Mouse (Mus musculus): ENCODE measurements around the gene Serinc5. TPM values are rescaled to one million over a fixed set of nuclear protein-coding genes. Genes with fewer than 3 reads are reported as not detected.

Serinc5 gene
- polyA plus RNA-seq (2016; fragmentation: Nextera tagmentation; extraction: Ambion mirVana) = 14.7 and 15.4 TPM in 2 replicates

DNA sequence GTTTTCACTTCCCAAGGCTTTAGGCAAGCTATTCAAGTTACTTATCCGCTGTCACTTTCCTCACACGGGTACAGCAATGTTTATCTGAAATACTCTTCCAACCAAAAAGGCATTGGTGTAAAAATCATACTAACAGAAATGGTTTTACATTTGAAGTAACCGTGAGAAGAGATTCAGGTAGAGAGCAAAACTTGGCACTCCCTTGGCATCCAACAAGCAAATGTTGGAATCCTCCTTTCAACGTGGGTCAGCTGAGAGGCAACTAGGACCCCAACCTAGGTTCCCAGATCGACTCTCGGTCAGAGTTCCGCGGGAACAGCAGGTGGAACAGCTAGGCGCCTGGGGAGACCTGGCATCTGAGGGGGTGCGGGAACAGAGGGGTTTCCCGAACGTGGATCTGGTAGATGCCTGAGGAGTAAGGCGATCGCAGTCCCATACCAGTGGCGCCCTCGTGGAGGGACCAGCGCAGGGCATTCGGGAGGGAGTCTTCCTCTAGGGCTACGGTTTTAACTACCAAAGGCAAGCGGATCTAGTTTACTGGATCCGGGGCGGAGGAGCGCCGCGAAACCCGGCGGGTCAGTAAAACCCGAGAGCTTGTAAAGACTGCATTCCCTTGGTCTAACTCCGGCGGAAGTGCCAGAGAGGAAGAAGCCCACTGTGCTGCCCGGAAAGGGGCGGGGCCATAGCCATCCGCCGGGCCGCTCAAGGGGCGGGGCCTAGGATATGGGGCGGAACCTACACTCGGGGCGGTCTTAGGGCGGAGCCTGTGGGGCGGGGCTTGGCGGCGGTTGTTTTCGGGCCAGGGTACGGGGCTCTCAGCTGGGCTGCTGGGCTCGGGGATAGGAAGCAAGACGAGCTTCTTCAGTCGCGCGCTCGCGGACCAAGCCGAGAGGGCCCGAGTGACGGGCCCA, at the start of gene Serinc5:
Gene Serinc5 (plus strand): TSS at position 781 of the 911 bp plus-strand sequence.
- no peaks in the 10 kb centered on the region for H3K36me3 ChIP-seq
- H3K9me3 ChIP-seq = no peaks in the 10 kb centered on the region
- peak within 1 kb of the TSS; percentile 94 for H3K27ac ChIP-seq
- H3K4me1 ChIP-seq = peaks cover 15% of the 10 kb centered on the region
- DNase-seq (ENCODE audit: low spot score) = peak; percentile 99
- WGBS = 1% methylated on average over 55 of the region's 55 CpGs
- H3K4me3 ChIP-seq = peak within 1 kb of the TSS; percentile 76
- H3K27me3 ChIP-seq (ENCODE audit: insufficient read depth, poor library complexity, severe bottlenecking) = no peaks in the 10 kb centered on the region

GRCm38 (mm10) chr13:92576072-92576471, 34.8 kb upstream of the Serinc5 start, which contains the start of gene Spz1:
Gene Spz1 (minus strand): TSS chr13:92576172.
- no peak for DNase-seq (ENCODE audit: low spot score)
- H3K9me3 ChIP-seq = no peaks in the 10 kb centered on the region
- H3K27ac ChIP-seq = no peak within 1 kb of the TSS
- no peaks in the 10 kb centered on the region for H3K36me3 ChIP-seq
- no peak within 1 kb of the TSS for H3K4me3 ChIP-seq
- no peaks in the 10 kb centered on the region for H3K27me3 ChIP-seq (ENCODE audit: insufficient read depth, poor library complexity, severe bottlenecking)
- peaks cover 8% of the 10 kb centered on the region for H3K4me1 ChIP-seq

DNA sequence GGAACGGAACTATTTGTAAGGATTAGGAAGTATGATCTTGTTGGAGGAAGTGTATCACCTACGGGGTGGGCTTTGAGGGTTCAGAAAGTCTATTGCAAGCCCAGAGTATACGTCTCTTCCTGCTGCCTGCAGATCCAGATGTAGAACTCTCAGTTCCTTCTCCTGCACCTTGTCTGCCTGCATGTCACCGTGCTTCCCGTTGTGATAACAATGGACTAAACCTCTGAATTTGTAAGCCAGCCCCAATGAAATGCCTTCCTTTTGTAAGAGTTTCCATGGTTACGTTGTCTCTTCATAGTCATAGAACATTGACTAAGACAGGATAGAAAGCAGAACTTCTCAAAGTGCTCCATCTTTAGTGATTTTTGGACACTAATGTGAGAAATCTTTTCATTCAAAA, 34.2 kb upstream of the Serinc5 start:
- H3K4me1 ChIP-seq = peaks cover 6% of the 10 kb centered on the region
- peak; percentile 64 for DNase-seq (ENCODE audit: low spot score)
- no peaks in the 10 kb centered on the region for H3K9me3 ChIP-seq
- H3K27me3 ChIP-seq (ENCODE audit: insufficient read depth, poor library complexity, severe bottlenecking) = no peaks in the 10 kb centered on the region
- no peak overlapping the region for H3K27ac ChIP-seq
- 75% methylated on average over 6 of the region's 6 CpGs for WGBS
- H3K36me3 ChIP-seq = no peaks in the 10 kb centered on the region
- no peak overlapping the region for H3K4me3 ChIP-seq

DNA sequence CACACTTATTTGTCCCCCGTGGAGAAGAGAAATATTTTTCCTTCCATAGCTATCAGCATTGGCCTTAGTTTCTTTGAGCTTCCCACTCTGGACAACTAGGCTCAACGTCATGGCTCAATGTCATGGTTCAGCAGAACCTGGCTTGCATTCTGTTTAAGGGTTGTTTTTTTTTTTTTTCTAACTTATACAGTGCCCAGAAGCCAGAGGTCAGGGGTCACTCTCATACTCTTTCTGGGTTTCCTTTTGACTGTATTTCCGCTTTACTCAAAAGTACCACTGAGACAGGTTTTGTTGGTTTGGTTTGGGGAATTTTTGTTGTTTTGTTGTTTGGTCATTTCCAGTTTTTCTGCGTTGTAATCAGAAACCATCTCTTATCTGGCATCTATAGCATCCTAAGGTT, 32.7 kb upstream of the Serinc5 start:
- Histone ChIP-seq H3K27me3 (ENCODE audit: insufficient read depth, poor library complexity, severe bottlenecking) (no peaks in the 10 kb centered on the region), H3K27ac (no peak overlapping the region), H3K4me3 (no peak overlapping the region), H3K9me3 (no peaks in the 10 kb centered on the region), H3K4me1 (peaks cover 6% of the 10 kb centered on the region), H3K36me3 (no peaks in the 10 kb centered on the region)
- DNase-seq (ENCODE audit: low spot score) = no peak
- 76% methylated on average over 4 of the region's 4 CpGs for WGBS

DNA sequence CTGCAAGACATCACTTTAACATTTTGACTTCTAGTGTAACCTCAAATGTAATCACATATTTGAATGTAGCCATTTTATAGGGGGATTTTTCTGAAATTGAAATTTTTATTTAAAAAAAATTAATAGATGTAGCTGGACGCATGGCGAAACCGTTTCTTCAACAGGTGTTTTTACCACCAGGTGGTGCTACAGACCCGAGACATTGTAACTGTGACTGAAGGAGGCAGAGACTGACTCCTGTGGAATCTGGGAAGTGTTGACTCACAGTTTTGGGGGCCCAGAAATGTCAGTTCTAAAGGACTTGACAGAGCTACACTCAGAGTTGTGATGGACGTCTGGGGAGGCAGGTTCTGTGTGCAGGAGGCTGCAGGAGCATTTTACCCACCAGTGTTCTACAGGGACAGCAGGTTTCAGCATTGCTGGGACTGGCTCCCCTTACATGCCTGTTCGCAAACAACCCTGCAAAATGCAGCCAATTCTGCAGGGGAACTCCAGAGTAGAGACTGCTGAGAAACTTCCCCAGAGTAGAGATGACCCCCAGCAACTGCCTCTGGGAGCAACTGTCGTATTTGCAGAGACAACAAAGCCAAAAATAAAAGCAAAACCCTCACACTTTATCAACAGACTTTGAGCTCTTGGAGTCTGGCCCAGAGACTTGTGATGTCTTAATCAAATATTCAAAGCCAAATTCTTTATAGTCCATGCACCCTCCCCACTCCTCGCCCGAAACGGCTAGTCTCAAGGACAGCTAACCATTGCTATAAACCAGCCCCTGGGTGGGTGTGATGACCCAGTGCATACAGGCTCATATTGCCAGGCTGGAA, 30.5 kb upstream of the Serinc5 start:
- DNase-seq (ENCODE audit: low spot score) = peak; percentile 85
- Histone ChIP-seq H3K4me3 (no peak overlapping the region), H3K4me1 (peaks cover 6% of the 10 kb centered on the region), H3K36me3 (no peaks in the 10 kb centered on the region), H3K27ac (0 out of 2 replicates have a peak overlapping the region, but pooled peaks have one; percentile 24), H3K9me3 (no peaks in the 10 kb centered on the region), H3K27me3 (ENCODE audit: insufficient read depth, poor library complexity, severe bottlenecking) (no peaks in the 10 kb centered on the region)
- 41% methylated on average over 10 of the region's 10 CpGs for WGBS

DNA sequence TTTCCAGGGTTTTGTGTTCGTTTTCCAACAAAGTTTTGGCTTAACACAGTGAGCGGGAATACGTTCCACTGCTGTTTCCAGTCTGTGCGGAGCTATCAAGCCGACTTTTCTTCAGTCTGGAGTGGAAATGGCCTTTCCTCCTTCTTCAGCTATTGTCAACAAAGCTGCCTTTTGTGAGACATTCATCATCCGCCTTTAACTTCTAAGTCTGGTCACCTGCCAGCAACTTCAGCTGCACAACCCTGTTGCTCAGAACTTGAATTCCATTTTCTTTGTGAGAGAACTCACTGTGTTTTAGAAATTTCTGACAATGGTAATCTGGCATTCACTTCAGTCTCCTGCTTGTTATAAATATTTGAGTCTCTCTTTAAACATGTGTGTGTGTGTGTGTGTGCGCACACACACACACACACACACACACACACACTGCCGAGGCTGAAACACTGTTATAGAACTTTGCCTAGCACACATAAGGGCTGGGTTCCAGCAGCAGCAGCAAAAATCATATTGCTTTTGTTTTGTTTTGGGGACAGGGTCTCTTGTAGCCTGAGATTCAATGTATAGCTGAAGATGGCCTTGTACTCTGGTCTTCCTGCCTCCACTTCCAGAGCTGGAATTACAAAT, 26.7 kb upstream of the Serinc5 start:
- 70% methylated on average over 8 of the region's 8 CpGs for WGBS
- Histone ChIP-seq H3K27me3 (ENCODE audit: insufficient read depth, poor library complexity, severe bottlenecking) (no peaks in the 10 kb centered on the region), H3K4me1 (peaks cover 14% of the 10 kb centered on the region), H3K36me3 (no peaks in the 10 kb centered on the region), H3K4me3 (no peak overlapping the region), H3K9me3 (no peaks in the 10 kb centered on the region), H3K27ac (no peak overlapping the region)
- DNase-seq (ENCODE audit: low spot score) = peak; percentile 63

DNA sequence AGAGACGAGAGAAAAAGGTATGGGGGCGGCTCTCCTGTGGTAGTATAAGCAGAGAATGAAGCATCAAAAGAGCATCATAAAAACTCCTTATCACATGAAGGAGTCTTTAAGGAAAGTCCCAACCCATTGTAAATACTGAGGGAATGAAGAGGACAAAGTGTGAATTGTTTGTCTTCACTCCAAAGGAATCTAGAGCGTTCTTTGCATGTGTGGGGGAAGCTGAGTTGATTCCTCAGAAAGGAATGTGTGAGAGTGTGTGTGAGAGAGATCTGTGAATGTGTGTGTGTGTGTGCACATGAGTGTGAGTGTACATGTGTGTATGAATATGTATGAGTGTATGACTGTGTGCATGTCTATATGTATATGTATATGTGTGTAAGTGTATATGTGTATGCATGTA, 22.2 kb upstream of the Serinc5 start:
- peaks cover 23% of the 10 kb centered on the region for H3K4me1 ChIP-seq
- no peaks in the 10 kb centered on the region for H3K9me3 ChIP-seq
- H3K27me3 ChIP-seq (ENCODE audit: insufficient read depth, poor library complexity, severe bottlenecking) = no peaks in the 10 kb centered on the region
- 58% methylated on average over 3 of the region's 3 CpGs for WGBS
- DNase-seq (ENCODE audit: low spot score) = no peak
- H3K4me3 ChIP-seq = no peak overlapping the region
- H3K27ac ChIP-seq = no peak overlapping the region; the same call in 1 of the 2 replicates
- no peaks in the 10 kb centered on the region for H3K36me3 ChIP-seq

- Histone ChIP-seq H3K27me3 (ENCODE audit: insufficient read depth, poor library complexity, severe bottlenecking) (no peaks in the 10 kb centered on the region), H3K27ac (peak overlapping the region; percentile 49), H3K9me3 (no peaks in the 10 kb centered on the region), H3K36me3 (no peaks in the 10 kb centered on the region), H3K4me3 (no peak overlapping the region), H3K4me1 (peaks cover 29% of the 10 kb centered on the region)
- peak; percentile 73 for DNase-seq (ENCODE audit: low spot score)
Measured at GRCm38 (mm10) chr13:92589255-92589654, 21.6 kb upstream of the Serinc5 start.

DNA sequence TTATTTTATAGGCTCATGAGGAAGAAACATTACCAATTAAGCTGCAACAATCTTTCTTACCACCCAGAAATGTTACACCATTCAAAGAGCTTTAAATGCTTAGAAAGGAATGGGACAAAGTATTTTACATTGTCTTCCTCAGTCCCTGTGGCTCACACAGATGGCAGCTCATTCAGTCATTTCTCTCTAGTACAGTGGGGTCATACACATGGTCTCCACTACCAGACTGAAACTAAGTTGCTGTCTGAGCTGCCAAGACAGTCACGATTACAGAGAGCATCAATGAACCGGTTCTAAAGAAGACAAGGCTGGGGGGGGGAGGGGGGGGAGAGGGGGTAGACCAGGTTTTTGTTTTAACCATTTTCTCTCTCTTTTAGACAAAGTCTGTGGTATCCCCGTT, 19.7 kb upstream of the Serinc5 start:
- Histone ChIP-seq H3K27ac (0 out of 2 replicates have a peak overlapping the region, but pooled peaks have one; percentile 10), H3K4me3 (no peak overlapping the region), H3K36me3 (no peaks in the 10 kb centered on the region), H3K9me3 (no peaks in the 10 kb centered on the region), H3K27me3 (ENCODE audit: insufficient read depth, poor library complexity, severe bottlenecking) (no peaks in the 10 kb centered on the region), H3K4me1 (peaks cover 46% of the 10 kb centered on the region)
- no peak for DNase-seq (ENCODE audit: low spot score)
- WGBS = 71% methylated on average over 3 of the region's 3 CpGs

DNA sequence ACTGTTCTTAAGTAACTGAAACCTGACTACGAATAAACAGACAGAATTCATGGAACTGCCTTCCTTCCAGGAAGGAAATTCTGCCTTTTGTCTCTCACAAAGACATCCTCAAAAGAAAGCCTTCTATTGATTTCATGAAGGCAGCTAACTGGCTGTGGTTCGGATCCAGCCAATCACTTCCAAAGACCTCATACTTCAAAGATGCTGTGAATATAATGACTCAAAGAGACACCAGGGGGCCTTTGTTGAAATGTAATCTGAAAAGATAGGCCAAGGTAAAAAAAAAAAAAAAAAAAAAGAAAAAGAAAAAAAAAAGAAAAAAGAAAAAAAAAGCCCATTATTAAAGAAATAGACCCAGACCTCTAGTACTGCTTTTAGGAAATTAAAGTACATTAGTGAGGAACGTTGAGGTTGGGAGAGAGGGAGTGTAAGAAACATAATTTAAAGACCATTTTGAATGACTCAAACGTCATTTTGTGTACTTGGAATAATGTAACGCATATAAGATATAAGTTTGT, 18.6 kb upstream of the Serinc5 start:
- WGBS = 40% methylated on average over 5 of the region's 5 CpGs
- no peak for DNase-seq (ENCODE audit: low spot score)
- Histone ChIP-seq H3K27me3 (ENCODE audit: insufficient read depth, poor library complexity, severe bottlenecking) (no peaks in the 10 kb centered on the region), H3K36me3 (no peaks in the 10 kb centered on the region), H3K27ac (peak overlapping the region; percentile 74), H3K4me3 (no peak overlapping the region), H3K4me1 (peaks cover 44% of the 10 kb centered on the region), H3K9me3 (no peaks in the 10 kb centered on the region)

DNA sequence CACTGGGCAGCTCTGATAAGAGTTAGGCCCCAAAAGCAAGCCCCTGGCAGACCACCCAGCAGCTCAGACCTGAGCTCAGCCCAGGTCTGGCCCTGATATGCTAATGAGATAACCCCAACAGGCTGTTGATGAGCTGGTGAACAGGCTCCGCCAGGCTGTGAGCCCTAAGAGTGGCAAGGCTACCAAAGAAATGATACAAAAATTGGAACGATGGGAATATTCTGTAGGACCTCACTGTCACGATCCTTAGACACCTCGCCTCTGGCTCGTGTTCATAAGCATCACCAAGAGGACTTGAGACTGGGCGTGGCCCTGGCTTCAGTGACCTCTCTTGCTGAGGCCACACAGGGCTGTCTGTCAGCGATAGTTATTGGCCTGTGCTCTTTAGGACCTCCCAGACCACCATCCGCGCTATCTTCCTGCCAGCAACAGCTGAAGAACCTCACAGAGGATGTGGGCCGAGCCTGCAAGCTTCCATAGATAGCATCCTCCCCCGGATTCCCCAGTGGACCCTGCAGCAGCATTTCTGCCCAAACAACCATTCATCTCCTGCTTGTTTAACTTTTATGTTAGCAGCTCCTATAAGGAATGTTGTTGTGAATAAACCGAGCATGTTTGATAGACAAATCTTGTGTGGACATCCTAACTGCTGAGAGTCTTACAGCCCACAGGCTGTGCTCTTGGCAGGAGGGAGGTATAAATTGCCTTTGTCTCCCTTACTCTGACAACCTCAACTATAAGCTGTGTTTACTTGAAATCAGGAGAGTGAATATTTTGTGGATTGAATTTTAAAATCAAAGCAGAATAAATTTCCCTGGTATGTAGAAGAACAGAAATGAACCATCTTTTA, 17.9 kb upstream of the Serinc5 start:
- Histone ChIP-seq H3K27ac (peak overlapping the region; percentile 74), H3K4me3 (peak overlapping the region; percentile 35; the same call in 1 of the 2 replicates), H3K36me3 (no peaks in the 10 kb centered on the region), H3K27me3 (ENCODE audit: insufficient read depth, poor library complexity, severe bottlenecking) (no peaks in the 10 kb centered on the region), H3K4me1 (peaks cover 43% of the 10 kb centered on the region), H3K9me3 (no peaks in the 10 kb centered on the region)
- DNase-seq (ENCODE audit: low spot score) = peak; percentile 97
- 7% methylated on average over 12 of the region's 12 CpGs for WGBS

All from heart, embryonic 10.5 days (tissue).